Mouse (Mus musculus) embryonic fibroblast, embryonic 13.5 days (primary cell): ENCODE results near the gene Psma1.

Experiments
- CTCF ChIP-seq: IDR thresholded peaks from 2 replicates; pipeline ENCODE4 v1.5.1; 2011; ENCODE audit warnings: mild to moderate bottlenecking, control low read depth, low read length, moderate library complexity, borderline replicate concordance; ENCODE audit not compliant: insufficient read depth
- POLR2A ChIP-seq: IDR thresholded peaks from 2 replicates; pipeline ENCODE4 v1.6.1; 2011; ENCODE audit warnings: low read depth, mild to moderate bottlenecking, control low read depth, low read length, moderate library complexity

DNA sequence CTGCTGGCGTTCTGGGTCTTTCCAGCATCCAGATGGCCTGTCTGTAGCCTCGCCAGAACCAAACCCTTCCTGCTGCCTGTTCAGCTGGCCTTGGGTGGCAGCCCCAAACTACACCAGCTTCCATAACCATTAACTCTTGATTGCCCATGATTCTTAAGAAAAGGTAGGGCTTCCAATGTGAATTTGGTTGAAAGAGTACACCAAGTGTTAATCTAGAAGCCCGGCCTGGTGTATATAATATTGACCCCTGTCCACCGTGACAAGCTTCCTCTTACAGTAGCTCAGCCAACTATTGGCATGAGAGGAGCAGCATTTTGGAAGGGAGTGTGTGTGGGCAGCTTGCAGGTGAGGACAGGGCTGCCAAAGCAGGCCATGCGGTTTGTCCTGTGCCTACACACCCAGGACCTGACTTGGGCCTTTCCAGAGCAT, 14.2 kb upstream of the Psma1 start:
- TF ChIP-seq CTCF, result no peak
- TF ChIP-seq POLR2A, result no peak
